ENCODE assay signal across 8 mouse cellular contexts in the genomic region with DNA sequence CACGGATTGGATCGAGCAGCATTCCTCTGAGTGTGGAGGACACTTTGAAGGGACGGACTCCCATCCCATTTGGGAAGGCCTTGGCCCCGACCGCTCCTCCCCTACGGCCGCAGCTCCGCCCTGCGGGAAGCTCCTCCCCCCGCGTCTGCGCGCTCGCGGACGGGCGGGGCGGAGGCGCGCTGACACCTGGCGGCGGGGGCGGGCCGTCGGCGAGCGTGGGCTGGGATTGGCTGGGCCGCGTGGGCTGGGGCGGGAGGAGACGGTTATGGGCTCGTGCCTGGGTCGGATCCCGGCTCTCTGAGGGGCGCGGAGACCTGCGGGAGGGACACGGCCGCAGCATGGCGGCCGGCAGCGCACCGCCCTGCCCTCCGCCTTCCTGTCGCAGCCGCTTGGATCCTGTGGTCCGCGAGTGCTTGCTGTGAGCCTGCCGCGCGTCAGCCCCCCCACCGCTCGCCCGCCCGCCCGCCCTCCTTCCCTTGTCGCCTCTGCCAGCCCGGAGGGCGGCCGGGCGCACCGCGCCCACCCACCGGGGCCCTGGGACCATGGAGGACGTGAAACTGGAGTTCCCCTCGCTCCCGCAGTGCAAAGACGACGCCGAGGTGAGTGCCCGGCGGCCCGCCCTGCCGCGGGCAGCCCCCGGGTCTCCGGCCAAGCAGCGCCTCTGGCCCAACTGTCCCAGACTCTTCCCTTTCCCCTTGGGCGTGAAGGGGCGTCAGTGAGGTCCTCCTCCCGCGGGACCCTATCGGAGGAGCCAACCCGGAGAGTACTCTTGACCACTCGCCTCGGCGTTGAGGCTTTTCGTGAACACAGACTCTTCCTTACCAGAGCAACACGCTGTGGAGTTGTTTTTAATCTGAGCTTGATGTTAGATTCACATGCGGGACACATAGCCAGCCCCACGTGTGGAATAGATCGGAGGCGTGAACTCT. TPM values are rescaled to one million over a fixed set of nuclear protein-coding genes. Genes with fewer than 3 reads are reported as not detected.
A peak's percentile ranks its signal among the peaks of the same experiment; 100 is the strongest.
DNase-seq lines count a peak whose midpoint lies in the region; ATAC-seq and TF ChIP-seq lines count a peak whose summit lies in the region.

A gene (plus strand): TSS at position 163 of the 929 bp plus-strand sequence.

- WGBS in heart, embryonic 11.5 days (ENCODE audit: insufficient replicate concordance) = under 1% methylated on average over 68 of the region's 93 CpGs
- 0% methylated on average over 72 of the region's 93 CpGs for WGBS in kidney, embryonic 16.5 days
- WGBS in liver, adult 2 months = under 1% methylated on average over 88 of the region's 93 CpGs

- ATAC-seq in erythroblast, adult 5-6 weeks (replicated peaks; ENCODE audit: low FRiP score, poor library complexity, severe bottlenecking) = peak; percentile 99
- ATAC-seq in heart, embryonic 11.5 days (replicated peaks; ENCODE audit: insufficient number of reproducible peaks, low FRiP score, low TSS enrichment) = peak; percentile 98
- ATAC-seq in kidney, embryonic 16.5 days (ENCODE audit: low FRiP score, low TSS enrichment) = peak; percentile 99

- peaks cover 9% of the 10 kb centered on the region; the same call in 1 of the 2 replicates for H3K79me2 ChIP-seq in liver, adult 2 months (ENCODE audit: control insufficient read depth, insufficient read depth, low read length)
- peaks cover 26% of the 10 kb centered on the region for H3K79me2 ChIP-seq in myocyte (ENCODE audit: control insufficient read depth, insufficient read depth)

- H3K27ac ChIP-seq in heart, embryonic 11.5 days (ENCODE audit: low read depth, low read length) = peak within 1 kb of the TSS; percentile 83
- peak within 1 kb of the TSS; percentile 44 for H3K27ac ChIP-seq in kidney, embryonic 16.5 days (ENCODE audit: low read length)
- peak within 1 kb of the TSS; percentile 20 for H3K27ac ChIP-seq in liver, adult 2 months (replicated peaks; ENCODE audit: insufficient read depth, low read depth, low read length)

- DNase-seq in B cell, adult 2 months = peak; percentile 95
- DNase-seq in brain, adult 2 months (ENCODE audit: low read depth, low spot score) = peak; percentile 96
- peak; percentile 73 for DNase-seq in liver, adult 2 months (ENCODE audit: extremely low read depth, low read depth, low spot score)
- DNase-seq in splenic B cell, adult 2 months (ENCODE audit: low read depth, low spot score) = peak; percentile 93

- TF ChIP-seq POLR2A in liver, adult 2 months (IDR thresholded peaks at IDR 0.05; ENCODE audit: extremely low read depth, insufficient read depth, low read length) = peak; percentile 50
- peak; percentile 66 for TF ChIP-seq POLR2A in myocyte (IDR thresholded peaks at IDR 0.05; ENCODE audit: insufficient read length, low read depth)

- peak within 1 kb of the TSS; percentile 81 for H3K4me3 ChIP-seq in heart, embryonic 11.5 days (ENCODE audit: low read depth, low read length)
- H3K4me3 ChIP-seq in kidney, embryonic 16.5 days (ENCODE audit: low read length) = peak within 1 kb of the TSS; percentile 77
- peak within 1 kb of the TSS; percentile 91 for H3K4me3 ChIP-seq in liver, adult 2 months (ENCODE audit: insufficient read depth, low read depth, low read length)
- peak within 1 kb of the TSS; percentile 50 for H3K4me3 ChIP-seq in myocyte

- peak within 1 kb of the TSS; percentile 75 for H3ac ChIP-seq in myocyte (ENCODE audit: control insufficient read depth, insufficient read length)

- no peaks in the 10 kb centered on the region for H3K9me3 ChIP-seq in heart, embryonic 11.5 days (replicated peaks; ENCODE audit: control insufficient read depth, low read length)
- H3K9me3 ChIP-seq in kidney, embryonic 16.5 days (ENCODE audit: low read length) = no peaks in the 10 kb centered on the region

- TF ChIP-seq CTCF in liver, adult 2 months (IDR thresholded peaks at IDR 0.05; ENCODE audit: low read depth, low read length) = no peak

- H3K36me3 ChIP-seq in heart, embryonic 11.5 days (ENCODE audit: control insufficient read depth, insufficient read depth, low read length) = peaks cover 4% of the 10 kb centered on the region; the same call in 1 of the 2 replicates
- H3K36me3 ChIP-seq in kidney, embryonic 16.5 days (ENCODE audit: insufficient read depth, low read length) = peaks cover 17% of the 10 kb centered on the region
- H3K36me3 ChIP-seq in liver, adult 2 months (ENCODE audit: control insufficient read depth, insufficient read depth, low read length) = peaks cover 20% of the 10 kb centered on the region
- peaks cover 33% of the 10 kb centered on the region for H3K36me3 ChIP-seq in myocyte (ENCODE audit: control insufficient read depth, insufficient read depth)
- H3K36me3 ChIP-seq in splenic B cell, adult 2 months (ENCODE audit: control insufficient read depth, insufficient read depth, low read length, poor library complexity, severe bottlenecking) = peaks cover 3% of the 10 kb centered on the region

- H3K4me2 ChIP-seq in heart, embryonic 11.5 days = peak within 1 kb of the TSS; percentile 75
- H3K4me2 ChIP-seq in kidney, embryonic 16.5 days (replicated peaks; ENCODE audit: low read depth, low read length) = peak within 1 kb of the TSS; percentile 71
- peak within 1 kb of the TSS; percentile 81 for H3K4me2 ChIP-seq in myocyte (ENCODE audit: low read depth)

- H3K9ac ChIP-seq in heart, embryonic 11.5 days (ENCODE audit: low read depth, low read length) = peak within 1 kb of the TSS; percentile 77
- H3K9ac ChIP-seq in kidney, embryonic 16.5 days (replicated peaks; ENCODE audit: low read length) = peak within 1 kb of the TSS; percentile 83
- peak within 1 kb of the TSS; percentile 77 for H3K9ac ChIP-seq in liver, adult 2 months (ENCODE audit: low read depth, low read length)

- peaks cover 8% of the 10 kb centered on the region for H3K4me1 ChIP-seq in heart, embryonic 11.5 days (ENCODE audit: control insufficient read depth, insufficient read depth, low read length)
- H3K4me1 ChIP-seq in kidney, embryonic 16.5 days (ENCODE audit: insufficient read depth, low read length) = peaks cover 12% of the 10 kb centered on the region
- H3K4me1 ChIP-seq in liver, adult 2 months (ENCODE audit: control insufficient read depth, insufficient read depth, low read length) = peaks cover 3% of the 10 kb centered on the region

- H3K27me3 ChIP-seq in heart, embryonic 11.5 days (ENCODE audit: control insufficient read depth, insufficient read depth, low read length) = no peaks in the 10 kb centered on the region
- no peaks in the 10 kb centered on the region for H3K27me3 ChIP-seq in kidney, embryonic 16.5 days (ENCODE audit: insufficient read depth, low read length)
- no peaks in the 10 kb centered on the region for H3K27me3 ChIP-seq in liver, adult 2 months (ENCODE audit: control insufficient read depth, insufficient read depth, low read length)
- H3K27me3 ChIP-seq in myocyte (ENCODE audit: control insufficient read depth, insufficient read depth, insufficient read length) = no peaks in the 10 kb centered on the region
- no peaks in the 10 kb centered on the region for H3K27me3 ChIP-seq in splenic B cell, adult 2 months (ENCODE audit: control insufficient read depth, insufficient read depth, low read length, poor library complexity, severe bottlenecking)

TF ChIP-seq in myocyte, 11 proteins besides CTCF, POLR2A, EP300 and RAD21:
- TF ChIP-seq SRF (IDR thresholded peaks at IDR 0.05; ENCODE audit: control insufficient read depth, insufficient read length, low read depth) (no peak), CEBPB (IDR thresholded peaks at IDR 0.05; ENCODE audit: insufficient read depth, poor library complexity, severe bottlenecking) (no peak), E2F4 (IDR thresholded peaks at IDR 0.05; ENCODE audit: insufficient read depth) (no peak), MAX (IDR thresholded peaks at IDR 0.05; ENCODE audit: low read depth) (no peak), TCF3 (IDR thresholded peaks at IDR 0.05; ENCODE audit: insufficient read length, low read depth) (peak; percentile 44), REST (IDR thresholded peaks at IDR 0.05; ENCODE audit: insufficient read depth, insufficient read length) (no peak), MYOG (IDR thresholded peaks at IDR 0.05; ENCODE audit: control insufficient read depth in 1 of 3, insufficient read depth in 1 of 3, insufficient read length in 2 of 3, low read depth in 2 of 3) (peak in 1 of 3 experiments; percentile 66), MYOD1 (IDR thresholded peaks at IDR 0.05; ENCODE audit: control insufficient read depth in 1 of 3, insufficient read length in 2 of 3, low read depth in 2 of 3) (peak in 1 of 3 experiments; percentile 91), POLR2AphosphoS2 (IDR thresholded peaks at IDR 0.05; ENCODE audit: insufficient read length, low read depth) (peak; percentile 88), TCF12 (IDR thresholded peaks at IDR 0.05; ENCODE audit: insufficient read depth, poor library complexity, severe bottlenecking) (no peak), USF1 (IDR thresholded peaks at IDR 0.05; ENCODE audit: low read depth) (no peak)

RNA-seq across cellular contexts. Expression of the gene that starts here (rescaled TPM):
- total RNA-seq in erythroblast, adult 5-6 weeks (2015; ENCODE audit: low replicate concordance) = 5.8 and 16.9 TPM in 2 replicates
- total RNA-seq in erythroblast, adult 5-6 weeks (2017; ENCODE audit: low replicate concordance) = 5.0 and 6.6 TPM in 2 replicates
- 44.3 and 52.1 TPM in 2 replicates for polyA plus RNA-seq in heart, embryonic 11.5 days (2014; fragmentation: Nextera tagmentation; extraction: Ambion mirVana)
- 56.3 and 67.1 TPM in 2 replicates for polyA plus RNA-seq in kidney, embryonic 16.5 days (2015; fragmentation: Nextera tagmentation; extraction: Ambion mirVana)
- total RNA-seq in liver, adult 2 months (2014; rRNA removed) = 5.3 and 6.1 TPM in 2 replicates
- 1.4 and 3.5 TPM in 2 replicates for polyA plus RNA-seq in liver, adult 2 months (2012; rRNA removed)
- 6.3 TPM for polyA plus RNA-seq in myocyte (2012; fragmentation: generic; extraction: Trizol)

Comparison
In these comparisons a context has a peak if more than half of its experiments do, and no peak if none do; other contexts are left out.
1. Peak in every context shown above with its lines: DNase-seq, ATAC-seq, H3K4me3 ChIP-seq and H3K27ac ChIP-seq.
2. H3K27ac ChIP-seq: peak in every context shown above with its lines; median percentile 83 in heart, embryonic 11.5 days; 44 in kidney, embryonic 16.5 days; 20 in liver, adult 2 months.